Mouse (Mus musculus): ENCODE results near the gene Tns2. TPM values are rescaled to one million over a fixed set of nuclear protein-coding genes. Genes with fewer than 3 reads are reported as not detected.

Gene Tns2
- polyA plus RNA-seq, 1 experiment, result 1.4 TPM

DNA sequence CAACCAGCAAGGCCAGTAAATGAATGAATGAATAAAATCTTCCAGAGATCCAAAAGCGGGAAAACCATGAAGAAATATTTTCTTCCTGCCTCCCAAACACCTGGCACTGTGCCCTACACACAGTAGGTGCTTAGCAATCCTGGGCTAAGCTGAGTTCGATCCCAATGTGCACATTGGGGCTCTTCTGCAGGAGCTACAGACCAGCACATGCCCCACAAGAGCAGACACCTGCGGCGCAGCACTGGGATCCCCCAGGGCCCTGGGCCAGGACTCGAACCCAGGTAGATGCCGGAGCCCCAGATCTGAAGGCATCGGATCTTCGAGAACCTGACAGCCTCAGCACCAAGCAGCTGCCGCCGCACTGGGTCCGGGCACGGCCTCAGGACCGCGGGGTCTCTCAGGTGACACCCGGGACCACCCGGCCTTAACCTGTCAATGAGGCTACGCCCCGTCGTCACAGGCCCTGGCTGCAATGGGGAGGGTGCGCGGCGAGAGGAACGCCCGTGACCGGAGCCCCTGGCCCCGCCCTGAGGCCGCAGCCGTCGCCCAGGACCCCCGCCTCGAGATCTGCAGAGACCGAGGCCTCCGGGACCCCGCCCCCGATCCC, 35.4 kb downstream of the Tns2 start:
- Histone ChIP-seq H3K4me1 (ENCODE audit: control insufficient read depth, insufficient read depth, low read length) (peaks cover 8% of the 10 kb centered on the region), H3K4me3 (ENCODE audit: insufficient read depth, low read length) (peak overlapping the region; percentile 90), H3K27ac (ENCODE audit: insufficient read depth, low read depth, low read length) (no peak overlapping the region)
- no peak for TF ChIP-seq POLR2A (IDR thresholded peaks at IDR 0.05; ENCODE audit: borderline replicate concordance, low read depth, low read length)
- TF ChIP-seq CTCF (IDR thresholded peaks at IDR 0.05; ENCODE audit: low read depth, low read length), result no peak

DNA sequence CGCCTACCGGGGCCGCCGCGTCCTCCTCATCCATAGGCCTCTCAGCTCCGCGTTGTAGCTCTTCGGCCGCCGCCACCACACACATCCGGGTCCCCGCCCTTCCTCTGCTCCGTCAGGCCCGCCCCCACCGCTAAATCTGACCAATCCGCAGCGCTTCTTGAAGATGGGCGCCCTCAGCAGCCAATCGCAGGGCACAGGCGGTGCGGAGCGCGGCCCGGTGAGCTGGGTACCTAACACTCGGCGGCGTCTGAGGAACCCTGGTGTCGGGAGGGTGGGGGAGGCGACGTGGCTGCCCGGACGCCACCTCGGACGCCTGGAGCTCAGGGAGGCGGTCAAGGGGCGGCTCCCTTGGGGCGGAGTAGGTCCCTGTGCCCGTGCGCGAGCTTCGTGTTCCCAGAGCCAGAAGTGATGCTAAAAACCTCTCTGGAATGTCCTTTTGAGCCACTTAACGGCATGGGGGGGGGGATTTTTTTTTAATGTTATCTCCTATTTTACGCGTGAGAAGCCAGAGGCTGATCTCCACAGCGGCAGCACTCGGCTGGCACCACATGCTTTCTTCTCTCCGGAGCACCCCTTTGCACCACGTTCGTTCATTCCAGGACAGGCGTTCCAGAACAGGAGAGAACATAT, 36.0 kb downstream of the Tns2 start, which contains the start of gene Spryd3:
Gene Spryd3, minus strand, starts transcription at position 106 of the 630 bp plus-strand sequence.
- Histone ChIP-seq H3K27ac (ENCODE audit: insufficient read depth, low read depth, low read length) (no peak within 1 kb of the TSS), H3K4me1 (ENCODE audit: control insufficient read depth, insufficient read depth, low read length) (peaks cover 9% of the 10 kb centered on the region), H3K4me3 (ENCODE audit: insufficient read depth, low read length) (peak within 1 kb of the TSS; percentile 90)
- TF ChIP-seq CTCF (IDR thresholded peaks at IDR 0.05; ENCODE audit: low read depth, low read length) (no peak), POLR2A (IDR thresholded peaks at IDR 0.05; ENCODE audit: borderline replicate concordance, low read depth, low read length) (no peak)

DNA sequence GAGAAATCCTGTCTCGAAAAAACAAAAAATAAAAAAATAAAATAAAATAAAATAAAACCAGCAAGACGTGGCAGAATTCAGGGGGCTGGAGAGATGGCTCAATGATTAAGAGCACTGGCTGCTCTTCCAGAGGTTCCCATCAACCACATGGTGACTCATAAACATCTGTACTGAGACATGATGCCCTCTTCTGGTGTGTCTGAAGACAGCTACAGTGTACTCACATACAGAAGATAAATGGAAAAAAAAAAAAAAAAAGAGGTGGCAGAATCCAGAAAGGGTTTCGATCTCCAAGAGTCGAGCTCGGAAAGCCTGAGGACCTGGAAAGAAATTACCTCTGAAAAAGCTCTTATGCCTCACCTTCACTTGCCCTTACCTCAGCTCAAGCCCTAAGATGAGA, 40.9 kb downstream of the Tns2 start:
- H3K4me3 ChIP-seq (ENCODE audit: insufficient read depth, low read length), result no peak overlapping the region
- H3K4me1 ChIP-seq (ENCODE audit: control insufficient read depth, insufficient read depth, low read length), result peaks cover 8% of the 10 kb centered on the region
- TF ChIP-seq POLR2A (IDR thresholded peaks at IDR 0.05; ENCODE audit: borderline replicate concordance, low read depth, low read length), result no peak
- no peak for TF ChIP-seq CTCF (IDR thresholded peaks at IDR 0.05; ENCODE audit: low read depth, low read length)
- no peak overlapping the region for H3K27ac ChIP-seq (ENCODE audit: insufficient read depth, low read depth, low read length)

DNA sequence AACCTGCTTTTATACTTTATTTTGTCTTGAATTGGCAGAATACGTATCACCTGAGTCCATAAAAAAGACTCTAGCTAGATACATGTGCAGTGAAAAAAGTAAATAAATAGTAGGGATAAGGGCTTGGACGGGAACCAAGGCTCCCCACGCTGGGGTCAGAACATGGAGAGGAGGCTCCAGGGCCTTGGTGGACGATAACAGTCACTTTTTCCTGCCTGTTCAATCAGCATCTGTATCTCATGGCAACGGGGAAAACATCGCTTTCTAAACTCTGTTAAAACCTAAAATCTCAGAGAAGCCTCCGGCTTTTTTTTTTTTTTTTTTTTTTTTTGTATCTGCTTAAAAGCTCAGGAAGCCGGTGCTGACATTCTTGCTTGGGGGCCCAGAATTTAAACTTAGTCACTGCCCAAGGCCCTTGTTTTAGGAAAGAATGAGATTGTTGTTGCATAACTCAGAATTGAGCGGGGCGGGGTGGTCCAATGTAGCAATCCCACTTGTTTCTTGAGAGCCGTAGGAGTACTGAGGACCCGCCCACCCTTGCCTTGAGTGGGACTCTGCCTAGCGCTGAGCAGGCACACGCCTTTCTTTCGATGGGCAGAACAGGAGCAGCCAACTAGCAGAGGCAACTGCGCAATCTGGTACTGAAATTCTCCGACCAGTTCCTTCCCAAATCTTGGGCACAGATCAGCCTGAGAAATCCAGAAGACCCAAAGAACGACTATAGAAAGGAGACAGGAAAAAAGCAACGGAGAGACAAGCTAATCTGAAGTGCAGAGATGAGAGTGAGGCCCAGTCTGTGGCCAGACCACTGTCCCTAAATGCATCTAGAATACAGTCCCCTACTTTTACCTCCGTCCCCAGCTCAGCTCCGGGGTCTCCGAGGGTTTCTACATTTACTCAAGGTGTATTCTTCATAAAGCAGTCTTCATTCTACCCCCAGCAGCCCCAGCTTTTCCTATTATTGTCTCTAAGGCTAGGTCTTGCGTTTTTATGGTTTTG, 43.0 kb downstream of the Tns2 start:
- Histone ChIP-seq H3K27ac (ENCODE audit: insufficient read depth, low read depth, low read length) (no peak overlapping the region), H3K4me1 (ENCODE audit: control insufficient read depth, insufficient read depth, low read length) (peaks cover 6% of the 10 kb centered on the region), H3K4me3 (ENCODE audit: insufficient read depth, low read length) (no peak overlapping the region)
- TF ChIP-seq POLR2A (IDR thresholded peaks at IDR 0.05; ENCODE audit: borderline replicate concordance, low read depth, low read length) (no peak), CTCF (IDR thresholded peaks at IDR 0.05; ENCODE audit: low read depth, low read length) (no peak)

GRCm38 (mm10) chr15:102144274-102144711, 44.1 kb downstream of the Tns2 start, which contains the start of gene Igfbp6:
Gene Igfbp6, plus strand, starts transcription at chr15:102144362.
- TF ChIP-seq CTCF (IDR thresholded peaks at IDR 0.05; ENCODE audit: low read depth, low read length), result no peak
- TF ChIP-seq POLR2A (IDR thresholded peaks at IDR 0.05; ENCODE audit: borderline replicate concordance, low read depth, low read length), result no peak
- H3K4me3 ChIP-seq (ENCODE audit: insufficient read depth, low read length), result no peak within 1 kb of the TSS
- peaks cover 6% of the 10 kb centered on the region for H3K4me1 ChIP-seq (ENCODE audit: control insufficient read depth, insufficient read depth, low read length)
- H3K27ac ChIP-seq (ENCODE audit: insufficient read depth, low read depth, low read length), result no peak within 1 kb of the TSS

DNA sequence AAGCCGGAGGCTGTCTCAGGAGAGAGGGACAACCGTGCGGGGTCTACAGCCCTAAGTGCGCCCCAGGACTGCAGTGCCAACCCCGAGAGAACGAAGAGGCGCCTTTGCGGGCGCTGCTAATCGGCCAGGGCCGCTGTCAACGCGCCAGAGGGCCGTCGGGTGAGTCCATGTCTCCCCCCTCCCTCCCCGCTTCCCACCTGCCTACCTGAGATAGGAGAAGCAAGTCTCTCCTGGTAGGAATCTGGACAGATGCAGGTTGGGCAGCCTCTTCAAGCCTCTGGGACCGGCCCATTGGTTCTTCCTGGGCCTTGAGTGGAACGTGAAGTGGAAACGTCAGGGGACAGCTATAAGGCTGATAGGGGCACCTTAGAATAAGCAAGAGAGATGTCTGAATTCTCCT, 44.5 kb downstream of the Tns2 start:
- TF ChIP-seq CTCF (IDR thresholded peaks at IDR 0.05; ENCODE audit: low read depth, low read length), result no peak
- no peak for TF ChIP-seq POLR2A (IDR thresholded peaks at IDR 0.05; ENCODE audit: borderline replicate concordance, low read depth, low read length)
- peaks cover 6% of the 10 kb centered on the region for H3K4me1 ChIP-seq (ENCODE audit: control insufficient read depth, insufficient read depth, low read length)
- H3K4me3 ChIP-seq (ENCODE audit: insufficient read depth, low read length), result no peak overlapping the region
- H3K27ac ChIP-seq (ENCODE audit: insufficient read depth, low read depth, low read length), result no peak overlapping the region

DNA sequence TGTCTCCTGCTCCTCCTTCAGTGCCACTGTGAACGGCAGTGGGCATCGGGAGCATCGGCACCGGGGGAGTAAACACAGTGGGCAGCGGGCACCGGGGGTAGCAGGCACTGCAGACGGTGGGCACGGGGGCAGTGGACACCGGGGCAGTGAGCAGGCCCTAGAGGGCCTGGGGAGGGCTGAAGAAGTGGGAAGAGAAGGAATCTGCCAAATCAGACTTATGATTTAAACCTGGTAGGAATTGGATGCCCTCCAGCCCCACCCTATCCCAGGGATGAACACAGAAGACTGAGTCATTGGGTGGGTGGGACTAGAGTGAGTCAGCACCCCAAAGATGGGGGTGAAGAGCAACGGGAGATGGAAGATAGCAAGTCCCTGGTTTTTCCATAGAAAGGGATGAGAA, 45.1 kb downstream of the Tns2 start:
- TF ChIP-seq POLR2A (IDR thresholded peaks at IDR 0.05; ENCODE audit: borderline replicate concordance, low read depth, low read length) (no peak), CTCF (IDR thresholded peaks at IDR 0.05; ENCODE audit: low read depth, low read length) (no peak)
- H3K27ac ChIP-seq (ENCODE audit: insufficient read depth, low read depth, low read length), result no peak overlapping the region
- H3K4me3 ChIP-seq (ENCODE audit: insufficient read depth, low read length), result no peak overlapping the region
- H3K4me1 ChIP-seq (ENCODE audit: control insufficient read depth, insufficient read depth, low read length), result peaks cover 10% of the 10 kb centered on the region

- no peak overlapping the region for H3K27ac ChIP-seq (ENCODE audit: insufficient read depth, low read depth, low read length)
- TF ChIP-seq POLR2A (IDR thresholded peaks at IDR 0.05; ENCODE audit: borderline replicate concordance, low read depth, low read length) (no peak), CTCF (IDR thresholded peaks at IDR 0.05; ENCODE audit: low read depth, low read length) (no peak)
- H3K4me3 ChIP-seq (ENCODE audit: insufficient read depth, low read length), result no peak overlapping the region
- peaks cover 15% of the 10 kb centered on the region for H3K4me1 ChIP-seq (ENCODE audit: control insufficient read depth, insufficient read depth, low read length)
Observed at GRCm38 (mm10) chr15:102146089-102146488, 45.9 kb downstream of the Tns2 start.

- peaks cover 13% of the 10 kb centered on the region for H3K4me1 ChIP-seq (ENCODE audit: control insufficient read depth, insufficient read depth, low read length)
- H3K27ac ChIP-seq (ENCODE audit: insufficient read depth, low read depth, low read length), result no peak overlapping the region
- H3K4me3 ChIP-seq (ENCODE audit: insufficient read depth, low read length), result no peak overlapping the region
- TF ChIP-seq CTCF (IDR thresholded peaks at IDR 0.05; ENCODE audit: low read depth, low read length) (peak; percentile 34; the same call in 1 of the 2 replicates), POLR2A (IDR thresholded peaks at IDR 0.05; ENCODE audit: borderline replicate concordance, low read depth, low read length) (no peak)
Observed at GRCm38 (mm10) chr15:102146882-102147281, 46.7 kb downstream of the Tns2 start.

Data from bone marrow macrophage, adult 2 months (primary cell).